Mouse (Mus musculus) embryonic facial prominence, embryonic 14.5 days (tissue): Measurements from ENCODE around the gene Matn4. TPM values are rescaled to one million over a fixed set of nuclear protein-coding genes. Genes with fewer than 3 reads are reported as not detected.
"Not testable (repeated sequence)": the region's sequence is repeated elsewhere in the genome, so short reads cannot be mapped to it uniquely, and the experiment has no call there.

Experiments
- ATAC-seq: fragments of 200-750 bp; cut with Nextera tagmentation; 2 replicates; pipeline ENCODE4 v1.8.0; 2017; ENCODE audit warnings: low read depth, moderate number of reproducible peaks, moderate TSS enrichment
- DNase-seq: peaks from one replicate; pipeline ENCODE4 v3.0.0-alpha.2; 2015; ENCODE audit warnings: low spot score
- H3K27ac ChIP-seq: fragments of 300-500 bp; sonication (generic); replicated peaks from 2 replicates; pipeline ENCODE4 v1.5.1; 2014; ENCODE audit warnings: low read depth, mild to moderate bottlenecking, low read length, moderate library complexity
- H3K27me3 ChIP-seq: fragments of 300-500 bp; sonication (generic); replicated peaks from 2 replicates; pipeline ENCODE4 v1.6.1; 2014; ENCODE audit warnings: low read length; ENCODE audit not compliant: control insufficient read depth, insufficient read depth
- H3K36me3 ChIP-seq: fragments of 300-500 bp; sonication (generic); 2 replicates; pipeline ENCODE4 v1.6.1; 2014; ENCODE audit warnings: low read length, mixed read lengths; ENCODE audit not compliant: control insufficient read depth, insufficient read depth
- H3K4me1 ChIP-seq: fragments of 300-500 bp; sonication (generic); 2 replicates; pipeline ENCODE4 v1.6.1; 2014; ENCODE audit warnings: antibody characterized with exemption, low read length; ENCODE audit not compliant: control insufficient read depth, insufficient read depth
- H3K4me2 ChIP-seq: fragments of 300-500 bp; sonication (generic); 2 replicates; pipeline ENCODE4 v1.6.1; 2014; ENCODE audit warnings: low read depth, mild to moderate bottlenecking, low read length, moderate library complexity, mixed read lengths
- H3K4me3 ChIP-seq: fragments of 300-500 bp; sonication (generic); 2 replicates; pipeline ENCODE4 v1.5.1; 2014; ENCODE audit warnings: low read depth, mild to moderate bottlenecking, low read length
- H3K9ac ChIP-seq: fragments of 300-500 bp; sonication (generic); 2 replicates; pipeline ENCODE4 v1.6.1; 2014; ENCODE audit warnings: low read depth, mild to moderate bottlenecking, low read length, moderate library complexity, mixed read lengths
- H3K9me3 ChIP-seq: fragments of 300-500 bp; sonication (generic); 2 replicates; pipeline ENCODE4 v1.6.1; 2016; ENCODE audit warnings: low read length; ENCODE audit not compliant: control insufficient read depth
- WGBS: fragments of 180-500 bp; shearing (Covaris S2); extraction: QIAGEN DNeasy Blood & Tissue Kit; methylation state at CpG from one replicate; pipeline ENCODE4 v1.1.7; 2014; 5-methylcytosine and 5-hydroxymethylcytosine counted together
- polyA plus RNA-seq: library from polyadenylated mRNA; unstranded; fragments of >200 nt; fragmentation: Nextera tagmentation; extraction: Ambion mirVana; gene quantifications from 2 replicates; pipeline ENCODE4 v1.2.1, GENCODE M21; 2014

The Matn4 gene
- polyA plus RNA-seq, 1 experiment from 2014 or later, result 15.6 TPM

GRCm38 (mm10) chr2:164359668-164360067, 45.3 kb downstream of the Matn4 start:
- Histone ChIP-seq H3K4me3 (no peak overlapping the region), H3K27ac (no peak overlapping the region), H3K9me3 (no peaks in the 10 kb centered on the region), H3K36me3 (no peaks in the 10 kb centered on the region), H3K9ac (no peak overlapping the region), H3K4me1 (no peaks in the 10 kb centered on the region), H3K4me2 (no peak overlapping the region), H3K27me3 (no peaks in the 10 kb centered on the region)
- DNase-seq (no peak), ATAC-seq (no peak)
- 59% methylated on average over 5 of the region's 5 CpGs for WGBS

GRCm38 (mm10) chr2:164359031-164359430, 45.9 kb downstream of the Matn4 start:
- Histone ChIP-seq H3K9me3 (no peaks in the 10 kb centered on the region), H3K9ac (no peak overlapping the region), H3K4me1 (no peaks in the 10 kb centered on the region), H3K4me3 (no peak overlapping the region), H3K27me3 (no peaks in the 10 kb centered on the region), H3K27ac (no peak overlapping the region), H3K36me3 (no peaks in the 10 kb centered on the region), H3K4me2 (no peak overlapping the region)
- ATAC-seq (no peak), DNase-seq (no peak)
- 80% methylated on average over 5 of the region's 5 CpGs for WGBS

- Histone ChIP-seq H3K9me3 (no peaks in the 10 kb centered on the region), H3K9ac (no peak overlapping the region), H3K36me3 (no peaks in the 10 kb centered on the region), H3K4me2 (no peak overlapping the region), H3K4me1 (no peaks in the 10 kb centered on the region), H3K27ac (no peak overlapping the region), H3K27me3 (no peaks in the 10 kb centered on the region), H3K4me3 (no peak overlapping the region)
- DNase-seq, result no peak
- no peak for ATAC-seq
- WGBS, result 80% methylated on average over 3 of the region's 3 CpGs
Observed at GRCm38 (mm10) chr2:164358373-164358772, 46.6 kb downstream of the Matn4 start.

- Histone ChIP-seq H3K9ac (no peak overlapping the region), H3K4me3 (no peak overlapping the region), H3K9me3 (no peaks in the 10 kb centered on the region), H3K27ac (no peak overlapping the region), H3K27me3 (no peaks in the 10 kb centered on the region), H3K4me2 (no peak overlapping the region), H3K36me3 (no peaks in the 10 kb centered on the region), H3K4me1 (no peaks in the 10 kb centered on the region)
- WGBS, result 71% methylated on average over 11 of the region's 11 CpGs
- no peak for DNase-seq
- no peak for ATAC-seq
Observed at GRCm38 (mm10) chr2:164356177-164356967, 48.6 kb downstream of the Matn4 start.

- Histone ChIP-seq H3K27me3 (no peaks in the 10 kb centered on the region), H3K27ac (no peak overlapping the region), H3K9ac (no peak overlapping the region), H3K9me3 (peaks cover 5% of the 10 kb centered on the region; the same call in 1 of the 2 replicates), H3K36me3 (no peaks in the 10 kb centered on the region), H3K4me3 (no peak overlapping the region), H3K4me2 (no peak overlapping the region), H3K4me1 (no peaks in the 10 kb centered on the region)
- ATAC-seq (no peak), DNase-seq (no peak)
- 85% methylated on average over 11 of the region's 11 CpGs for WGBS
Observed at GRCm38 (mm10) chr2:164353356-164353755, 51.6 kb downstream of the Matn4 start.

- WGBS, result 81% methylated on average over 3 of the region's 3 CpGs
- Histone ChIP-seq H3K4me1 (no peaks in the 10 kb centered on the region), H3K9me3 (peaks cover 5% of the 10 kb centered on the region; the same call in 1 of the 2 replicates), H3K4me3 (no peak overlapping the region), H3K36me3 (no peaks in the 10 kb centered on the region), H3K27me3 (no peaks in the 10 kb centered on the region), H3K9ac (no peak overlapping the region), H3K4me2 (no peak overlapping the region), H3K27ac (no peak overlapping the region)
- ATAC-seq (no peak), DNase-seq (no peak)
Observed at GRCm38 (mm10) chr2:164352697-164353096, 52.3 kb downstream of the Matn4 start.

- Histone ChIP-seq H3K4me1 (no peaks in the 10 kb centered on the region), H3K27me3 (no peaks in the 10 kb centered on the region), H3K9ac (no peak overlapping the region), H3K9me3 (peaks cover 5% of the 10 kb centered on the region; the same call in 1 of the 2 replicates), H3K4me2 (no peak overlapping the region), H3K36me3 (no peaks in the 10 kb centered on the region), H3K4me3 (no peak overlapping the region), H3K27ac (no peak overlapping the region)
- 93% methylated on average over 3 of the region's 3 CpGs for WGBS
- DNase-seq (peak; percentile 11), ATAC-seq (no peak)
Observed at GRCm38 (mm10) chr2:164348980-164349379, 56.0 kb downstream of the Matn4 start.

GRCm38 (mm10) chr2:164347697-164348096, 57.3 kb downstream of the Matn4 start:
- H3K9ac ChIP-seq, H3K4me2 ChIP-seq, H3K4me3 ChIP-seq, H3K36me3 ChIP-seq, H3K4me1 ChIP-seq, H3K27ac ChIP-seq, H3K27me3 ChIP-seq, ATAC-seq: not testable (repeated sequence)
- peak; percentile 10 for DNase-seq
- H3K9me3 ChIP-seq, result peaks cover 12% of the 10 kb centered on the region; the same call in 1 of the 2 replicates

- not testable (repeated sequence) for H3K36me3 ChIP-seq, H3K27me3 ChIP-seq, ATAC-seq, H3K27ac ChIP-seq, H3K4me3 ChIP-seq, DNase-seq, H3K9ac ChIP-seq, H3K9me3 ChIP-seq, H3K4me2 ChIP-seq, H3K4me1 ChIP-seq
- WGBS, result 89% methylated on average over 1 of the region's 1 CpGs
Observed at GRCm38 (mm10) chr2:164343732-164344131, 61.2 kb downstream of the Matn4 start.
